Mouse (Mus musculus) limb, embryonic 14.5 days (tissue): Measurements from ENCODE around the gene Acaa1a. TPM values are rescaled to one million over a fixed set of nuclear protein-coding genes. Genes with fewer than 3 reads are reported as not detected.
A peak's percentile ranks its signal among the peaks of the same experiment; 100 is the strongest.

ENCODE experiments used
- ATAC-seq: fragments of 200-750 bp; cut with Nextera tagmentation; 2 replicates; pipeline ENCODE4 v1.8.0; 2017; ENCODE audit warnings: low read depth, moderate number of reproducible peaks, moderate TSS enrichment; ENCODE audit not compliant: low FRiP score
- DNase-seq: peaks from one replicate; pipeline ENCODE4 v3.0.0-alpha.2; 2015; ENCODE audit warnings: low spot score
- H3K27ac ChIP-seq: fragments of 300-500 bp; sonication (generic); replicated peaks from 2 replicates; pipeline ENCODE4 v1.5.1; 2014; ENCODE audit warnings: low read depth, mild to moderate bottlenecking, low read length, moderate library complexity, mixed read lengths
- H3K27me3 ChIP-seq: fragments of 300-500 bp; sonication (generic); 2 replicates; pipeline ENCODE4 v1.6.1; 2014; ENCODE audit warnings: low read length, mixed read lengths; ENCODE audit not compliant: control insufficient read depth, insufficient read depth
- H3K36me3 ChIP-seq: fragments of 300-500 bp; sonication (generic); 2 replicates; pipeline ENCODE4 v1.6.1; 2014; ENCODE audit warnings: mild to moderate bottlenecking, low read length, moderate library complexity, mixed read lengths; ENCODE audit not compliant: control insufficient read depth, insufficient read depth
- H3K4me1 ChIP-seq: fragments of 300-500 bp; sonication (generic); 2 replicates; pipeline ENCODE4 v1.6.1; 2014; ENCODE audit warnings: antibody characterized with exemption, low read length, mixed read lengths; ENCODE audit not compliant: control insufficient read depth, insufficient read depth
- H3K4me2 ChIP-seq: fragments of 300-500 bp; sonication (generic); replicated peaks from 2 replicates; pipeline ENCODE4 v1.6.1; 2014; ENCODE audit warnings: low read depth, mild to moderate bottlenecking, low read length, moderate library complexity; ENCODE audit not compliant: severe bottlenecking
- H3K4me3 ChIP-seq: fragments of 300-500 bp; sonication (generic); replicated peaks from 2 replicates; pipeline ENCODE4 v1.5.1; 2014; ENCODE audit warnings: low read length
- H3K9ac ChIP-seq: fragments of 300-500 bp; sonication (generic); 2 replicates; pipeline ENCODE4 v1.6.1; 2014; ENCODE audit warnings: mild to moderate bottlenecking, low read depth, low read length, moderate library complexity; ENCODE audit not compliant: severe bottlenecking
- H3K9me3 ChIP-seq: fragments of 300-500 bp; sonication (generic); 2 replicates; pipeline ENCODE4 v1.6.1; 2016; ENCODE audit warnings: low read length; ENCODE audit not compliant: control insufficient read depth
- POLR2A ChIP-seq: fragments of 200-500 bp; IDR thresholded peaks from 2 replicates; pipeline ENCODE4 v1.8.0; 2012; ENCODE audit warnings: inconsistent platforms, mild to moderate bottlenecking, moderate library complexity, borderline replicate concordance; ENCODE audit not compliant: insufficient read depth, insufficient read length; ENCODE audit errors: extremely low read depth
- WGBS: fragments of 180-500 bp; shearing (Covaris S2); extraction: QIAGEN DNeasy Blood & Tissue Kit; methylation state at CpG from one replicate; pipeline ENCODE4 v1.1.7; 2014; 5-methylcytosine and 5-hydroxymethylcytosine counted together
- polyA plus RNA-seq, 2 experiments: library from polyadenylated mRNA; depleted of rRNA in 1 of 2; stranded (reverse) in 1 of 2; unstranded in 1 of 2; fragments of >200 nt; fragmentation: Nextera tagmentation in 1 of 2; extraction: Ambion mirVana in 1 of 2; gene quantifications; 2 replicates each; pipeline versions ENCODE4 v1.2.1 to v1.2.3; 2012 to 2014

Gene Acaa1a
- polyA plus RNA-seq, 2 experiments = 87.4 to 120 TPM

- DNase-seq (no peak), ATAC-seq (no peak)
- Histone ChIP-seq H3K27ac (no peak overlapping the region), H3K4me3 (no peak overlapping the region), H3K9me3 (no peaks in the 10 kb centered on the region), H3K4me1 (no peaks in the 10 kb centered on the region), H3K4me2 (no peak overlapping the region), H3K36me3 (no peaks in the 10 kb centered on the region), H3K27me3 (no peaks in the 10 kb centered on the region), H3K9ac (no peak overlapping the region)
- no peak for TF ChIP-seq POLR2A
- 86% methylated on average over 4 of the region's 4 CpGs for WGBS
These were observed 38.8 kb downstream of the Acaa1a start for GRCm38 (mm10) chr9:119378231-119378630.

- no peaks in the 10 kb centered on the region for H3K4me1 ChIP-seq
- DNase-seq (no peak), ATAC-seq (no peak)
- 66% methylated on average over 6 of the region's 6 CpGs for WGBS
- H3K9ac ChIP-seq = no peak overlapping the region
- no peak for TF ChIP-seq POLR2A
- no peak overlapping the region for H3K27ac ChIP-seq
- H3K4me3 ChIP-seq = no peak overlapping the region
- no peaks in the 10 kb centered on the region for H3K9me3 ChIP-seq
- no peak overlapping the region for H3K4me2 ChIP-seq
- H3K27me3 ChIP-seq = no peaks in the 10 kb centered on the region
- no peaks in the 10 kb centered on the region for H3K36me3 ChIP-seq
These were observed 43.1 kb downstream of the Acaa1a start for GRCm38 (mm10) chr9:119382603-119383002.

- TF ChIP-seq POLR2A = no peak
- Histone ChIP-seq H3K27ac (no peak overlapping the region), H3K9me3 (no peaks in the 10 kb centered on the region), H3K36me3 (0 out of 2 replicates have a peak, but pooled peaks cover 5% of the 10 kb centered on the region), H3K4me2 (no peak overlapping the region), H3K4me3 (no peak overlapping the region), H3K9ac (no peak overlapping the region), H3K4me1 (no peaks in the 10 kb centered on the region), H3K27me3 (no peaks in the 10 kb centered on the region)
- 45% methylated on average over 5 of the region's 5 CpGs for WGBS
- DNase-seq (peak; percentile 63), ATAC-seq (no peak)
These were observed 49.5 kb downstream of the Acaa1a start for GRCm38 (mm10) chr9:119388956-119389355.

GRCm38 (mm10) chr9:119390214-119390613, 50.7 kb downstream of the Acaa1a start:
- ATAC-seq = no peak
- Histone ChIP-seq H3K9ac (no peak overlapping the region), H3K27me3 (no peaks in the 10 kb centered on the region), H3K36me3 (0 out of 2 replicates have a peak, but pooled peaks cover 5% of the 10 kb centered on the region), H3K4me2 (no peak overlapping the region), H3K9me3 (no peaks in the 10 kb centered on the region), H3K4me3 (no peak overlapping the region), H3K27ac (no peak overlapping the region), H3K4me1 (no peaks in the 10 kb centered on the region)
- DNase-seq = no peak
- WGBS = 85% methylated on average over 2 of the region's 2 CpGs
- no peak for TF ChIP-seq POLR2A

- DNase-seq (no peak), ATAC-seq (no peak)
- H3K4me2 ChIP-seq = no peak overlapping the region
- H3K9me3 ChIP-seq = no peaks in the 10 kb centered on the region
- TF ChIP-seq POLR2A = no peak
- no peaks in the 10 kb centered on the region for H3K4me1 ChIP-seq
- H3K27ac ChIP-seq = no peak overlapping the region
- H3K9ac ChIP-seq = no peak overlapping the region
- H3K27me3 ChIP-seq = no peaks in the 10 kb centered on the region
- 70% methylated on average over 1 of the region's 1 CpGs for WGBS
- no peak overlapping the region for H3K4me3 ChIP-seq
- H3K36me3 ChIP-seq = 0 out of 2 replicates have a peak, but pooled peaks cover 5% of the 10 kb centered on the region
These were observed 55.3 kb downstream of the Acaa1a start for GRCm38 (mm10) chr9:119394808-119395207.

Other genes with a start within 250 kb of the Acaa1a start
- gene Plcd1, start 246.2 kb upstream of the Acaa1a start, polyA plus RNA-seq (2012; rRNA removed) = 50.0 and 60.8 TPM in 2 replicates
- gene Plcd1, start 246.2 kb upstream of the Acaa1a start, polyA plus RNA-seq (2014; fragmentation: Nextera tagmentation; extraction: Ambion mirVana) = 38.0 and 38.2 TPM in 2 replicates
- gene Dlec1, start 237.2 kb upstream of the Acaa1a start, polyA plus RNA-seq (2012; rRNA removed) = 1.4 and 1.5 TPM in 2 replicates
- gene Dlec1, start 237.2 kb upstream of the Acaa1a start, polyA plus RNA-seq (2014; fragmentation: Nextera tagmentation; extraction: Ambion mirVana) = 0.81 and 1.3 TPM in 2 replicates
- gene Acaa1b, start 182.6 kb upstream of the Acaa1a start, polyA plus RNA-seq (2012; rRNA removed) = 1.8 and 2.7 TPM in 2 replicates
- gene Acaa1b, start 182.6 kb upstream of the Acaa1a start, polyA plus RNA-seq (2014; fragmentation: Nextera tagmentation; extraction: Ambion mirVana) = 1.2 and 1.7 TPM in 2 replicates
- 0.03 TPM in 1 of 2 replicates, not detected in the other for gene Gm47289, start 180.5 kb upstream of the Acaa1a start, polyA plus RNA-seq (2012; rRNA removed)
- not detected in 2 replicates for gene Gm47289, start 180.5 kb upstream of the Acaa1a start, polyA plus RNA-seq (2014; fragmentation: Nextera tagmentation; extraction: Ambion mirVana)
- gene Slc22a13, start 130.6 kb upstream of the Acaa1a start, polyA plus RNA-seq (2012; rRNA removed) = 0.06 TPM in 1 of 2 replicates, not detected in the other
- not detected in 2 replicates for gene Slc22a13, start 130.6 kb upstream of the Acaa1a start, polyA plus RNA-seq (2014; fragmentation: Nextera tagmentation; extraction: Ambion mirVana)
- 35.4 and 39.4 TPM in 2 replicates for gene Oxsr1, start 17.2 kb upstream of the Acaa1a start, polyA plus RNA-seq (2012; rRNA removed)
- 15.6 and 16.0 TPM in 2 replicates for gene Oxsr1, start 17.2 kb upstream of the Acaa1a start, polyA plus RNA-seq (2014; fragmentation: Nextera tagmentation; extraction: Ambion mirVana)
- gene Myd88, start 1.7 kb downstream of the Acaa1a start, polyA plus RNA-seq (2012; rRNA removed) = 10.9 and 11.5 TPM in 2 replicates
- gene Myd88, start 1.7 kb downstream of the Acaa1a start, polyA plus RNA-seq (2014; fragmentation: Nextera tagmentation; extraction: Ambion mirVana) = 23.3 and 25.1 TPM in 2 replicates
- gene Xylb, start 17.7 kb downstream of the Acaa1a start, polyA plus RNA-seq (2012; rRNA removed) = 8.9 and 11.1 TPM in 2 replicates
- gene Xylb, start 17.7 kb downstream of the Acaa1a start, polyA plus RNA-seq (2014; fragmentation: Nextera tagmentation; extraction: Ambion mirVana) = 5.2 and 5.5 TPM in 2 replicates
- gene Slc22a14, start 25.9 kb downstream of the Acaa1a start, polyA plus RNA-seq (2012; rRNA removed) = 0.12 and 0.19 TPM in 2 replicates
- 0.17 and 0.25 TPM in 2 replicates for gene Slc22a14, start 25.9 kb downstream of the Acaa1a start, polyA plus RNA-seq (2014; fragmentation: Nextera tagmentation; extraction: Ambion mirVana)
- gene Acvr2b, start 62.4 kb downstream of the Acaa1a start, polyA plus RNA-seq (2012; rRNA removed) = 7.9 and 8.9 TPM in 2 replicates
- 18.9 and 23.8 TPM in 2 replicates for gene Acvr2b, start 62.4 kb downstream of the Acaa1a start, polyA plus RNA-seq (2014; fragmentation: Nextera tagmentation; extraction: Ambion mirVana)
- gene Exog, start 105.3 kb downstream of the Acaa1a start, polyA plus RNA-seq (2012; rRNA removed) = 14.4 and 15.0 TPM in 2 replicates
- gene Exog, start 105.3 kb downstream of the Acaa1a start, polyA plus RNA-seq (2014; fragmentation: Nextera tagmentation; extraction: Ambion mirVana) = 28.5 and 33.0 TPM in 2 replicates
- 0.35 and 0.42 TPM in 2 replicates for gene Scn5a, start 239.3 kb downstream of the Acaa1a start, polyA plus RNA-seq (2012; rRNA removed)
- gene Scn5a, start 239.3 kb downstream of the Acaa1a start, polyA plus RNA-seq (2014; fragmentation: Nextera tagmentation; extraction: Ambion mirVana) = 0.10 and 0.17 TPM in 2 replicates